Mouse (Mus musculus): ENCODE measurements at regions not wholly inside any gene's neighbourhood (a gene's known extent, or its start where the extent isn't known, plus 50 kb on each side); places are given as distances from the start of the nearest gene placed in this dataset.

- Histone ChIP-seq H3K4me2 (ENCODE audit: low read length) (no peak overlapping the region), H3K36me3 (ENCODE audit: control insufficient read depth, insufficient read depth) (no peaks in the 10 kb centered on the region), H3K27ac (ENCODE audit: low read length) (no peak overlapping the region), H3K4me1 (replicated peaks; ENCODE audit: control insufficient read depth, insufficient read depth, low read length) (no peaks in the 10 kb centered on the region), H3K27me3 (replicated peaks; ENCODE audit: control insufficient read depth, insufficient read depth, low read length) (no peaks in the 10 kb centered on the region), H3K4me3 (replicated peaks; ENCODE audit: low read length) (no peak overlapping the region), H3K9me3 (ENCODE audit: control insufficient read depth, low read length) (no peaks in the 10 kb centered on the region), H3K9ac (replicated peaks; ENCODE audit: low read depth, low read length) (no peak overlapping the region)
- no peak for ATAC-seq
- WGBS: 81% methylated on average over 1 of the region's 1 CpGs
Measured at GRCm38 (mm10) chr10:51912096-51912495, 110.2 kb upstream of the Vgll2 start.

DNA sequence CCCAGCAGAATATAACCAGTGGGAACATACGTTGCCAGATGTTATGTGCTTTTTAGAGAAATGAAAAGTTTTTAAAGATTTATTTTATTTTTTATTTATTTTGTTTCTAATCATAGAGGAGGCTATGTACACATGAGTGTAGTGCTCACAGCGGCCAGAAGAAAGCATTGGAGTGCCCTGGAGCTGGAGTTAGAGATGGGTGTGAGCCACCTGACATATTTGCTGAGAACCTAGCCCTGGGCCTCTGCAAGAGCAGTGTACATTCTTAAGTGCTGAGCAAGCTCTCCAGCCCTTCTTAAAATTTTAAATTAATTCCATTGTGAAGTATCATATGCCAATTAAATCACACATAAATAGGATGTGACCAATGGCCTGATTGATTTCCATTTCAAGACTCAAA lies 95.7 kb upstream of the Vgll2 start:
- no peaks in the 10 kb centered on the region for H3K36me3 ChIP-seq (ENCODE audit: control insufficient read depth, insufficient read depth)
- H3K27ac ChIP-seq (ENCODE audit: low read length): no peak overlapping the region
- no peak overlapping the region for H3K9ac ChIP-seq (replicated peaks; ENCODE audit: low read depth, low read length)
- H3K27me3 ChIP-seq (replicated peaks; ENCODE audit: control insufficient read depth, insufficient read depth, low read length): no peaks in the 10 kb centered on the region
- H3K9me3 ChIP-seq (ENCODE audit: control insufficient read depth, low read length): no peaks in the 10 kb centered on the region
- no peak overlapping the region for H3K4me3 ChIP-seq (replicated peaks; ENCODE audit: low read length)
- no peak for ATAC-seq
- whole genome bisulfite sequencing: 84% methylated on average over 2 of the region's 2 CpGs
- H3K4me1 ChIP-seq (replicated peaks; ENCODE audit: control insufficient read depth, insufficient read depth, low read length): peaks cover 3% of the 10 kb centered on the region; the same call in 1 of the 2 replicates
- H3K4me2 ChIP-seq (ENCODE audit: low read length): no peak overlapping the region

DNA sequence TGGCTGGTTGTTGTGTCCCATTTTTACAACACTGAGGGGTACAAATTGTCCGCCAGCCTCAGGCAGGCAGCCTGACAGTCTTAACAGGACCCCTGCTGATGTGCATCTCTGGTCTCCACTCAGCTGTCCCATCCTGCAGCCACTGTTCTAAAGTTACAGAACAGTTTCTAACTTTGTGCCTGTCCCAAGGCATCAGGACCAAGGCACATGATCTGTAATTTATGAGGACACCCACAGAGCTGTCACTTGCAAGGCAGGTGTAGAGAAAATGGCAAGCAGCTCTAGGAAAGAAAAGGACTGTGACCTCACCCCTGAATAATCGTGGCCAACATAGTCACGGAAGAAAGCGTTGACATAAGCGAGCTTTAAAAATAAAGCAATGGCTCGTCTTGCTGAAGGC lies 93.0 kb upstream of the Vgll2 start:
- Histone ChIP-seq H3K27ac (ENCODE audit: low read length) (no peak overlapping the region), H3K9me3 (ENCODE audit: control insufficient read depth, low read length) (no peaks in the 10 kb centered on the region), H3K9ac (replicated peaks; ENCODE audit: low read depth, low read length) (no peak overlapping the region), H3K36me3 (ENCODE audit: control insufficient read depth, insufficient read depth) (no peaks in the 10 kb centered on the region), H3K4me3 (replicated peaks; ENCODE audit: low read length) (no peak overlapping the region), H3K4me2 (ENCODE audit: low read length) (no peak overlapping the region), H3K27me3 (replicated peaks; ENCODE audit: control insufficient read depth, insufficient read depth, low read length) (no peaks in the 10 kb centered on the region), H3K4me1 (replicated peaks; ENCODE audit: control insufficient read depth, insufficient read depth, low read length) (peaks cover 3% of the 10 kb centered on the region; the same call in 1 of the 2 replicates)
- ATAC-seq: no peak
- 83% methylated on average over 6 of the region's 6 CpGs for WGBS

- WGBS: 56% methylated on average over 2 of the region's 2 CpGs
- Histone ChIP-seq H3K9me3 (ENCODE audit: control insufficient read depth, low read length) (no peaks in the 10 kb centered on the region), H3K36me3 (ENCODE audit: control insufficient read depth, insufficient read depth) (no peaks in the 10 kb centered on the region), H3K27ac (ENCODE audit: low read length) (no peak overlapping the region), H3K9ac (replicated peaks; ENCODE audit: low read depth, low read length) (no peak overlapping the region), H3K4me1 (replicated peaks; ENCODE audit: control insufficient read depth, insufficient read depth, low read length) (peaks cover 3% of the 10 kb centered on the region; the same call in 1 of the 2 replicates), H3K27me3 (replicated peaks; ENCODE audit: control insufficient read depth, insufficient read depth, low read length) (no peaks in the 10 kb centered on the region), H3K4me2 (ENCODE audit: low read length) (no peak overlapping the region), H3K4me3 (replicated peaks; ENCODE audit: low read length) (no peak overlapping the region)
- peak; percentile 58 for ATAC-seq
Measured at GRCm38 (mm10) chr10:51930266-51930665, 92.0 kb upstream of the Vgll2 start.

DNA sequence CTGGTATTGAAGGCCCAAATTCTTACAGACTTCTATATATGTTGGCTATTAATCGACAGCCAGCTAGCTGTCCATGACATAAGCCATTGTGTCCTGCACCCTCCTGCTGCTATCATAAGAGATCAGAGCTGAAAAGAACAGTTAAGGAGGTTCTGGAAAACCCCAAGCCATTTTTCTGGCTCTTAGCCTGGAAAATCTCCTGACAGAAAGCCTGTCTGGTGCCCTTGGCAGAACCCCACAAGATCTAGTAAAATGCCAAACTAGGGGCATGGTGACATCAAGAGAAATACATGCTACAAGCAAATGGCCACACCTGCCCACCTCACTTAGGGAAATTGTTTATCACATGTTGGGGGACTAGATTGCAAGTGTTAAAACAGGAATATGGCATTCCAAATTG lies 91.6 kb upstream of the Vgll2 start:
- H3K4me3 ChIP-seq (replicated peaks; ENCODE audit: low read length): no peak overlapping the region
- H3K9me3 ChIP-seq (ENCODE audit: control insufficient read depth, low read length): no peaks in the 10 kb centered on the region
- no peak overlapping the region for H3K27ac ChIP-seq (ENCODE audit: low read length)
- H3K36me3 ChIP-seq (ENCODE audit: control insufficient read depth, insufficient read depth): no peaks in the 10 kb centered on the region
- 77% methylated on average over 1 of the region's 1 CpGs for WGBS
- peaks cover 3% of the 10 kb centered on the region; the same call in 1 of the 2 replicates for H3K4me1 ChIP-seq (replicated peaks; ENCODE audit: control insufficient read depth, insufficient read depth, low read length)
- H3K27me3 ChIP-seq (replicated peaks; ENCODE audit: control insufficient read depth, insufficient read depth, low read length): no peaks in the 10 kb centered on the region
- peak; percentile 40 for ATAC-seq
- no peak overlapping the region for H3K4me2 ChIP-seq (ENCODE audit: low read length)
- H3K9ac ChIP-seq (replicated peaks; ENCODE audit: low read depth, low read length): no peak overlapping the region

DNA sequence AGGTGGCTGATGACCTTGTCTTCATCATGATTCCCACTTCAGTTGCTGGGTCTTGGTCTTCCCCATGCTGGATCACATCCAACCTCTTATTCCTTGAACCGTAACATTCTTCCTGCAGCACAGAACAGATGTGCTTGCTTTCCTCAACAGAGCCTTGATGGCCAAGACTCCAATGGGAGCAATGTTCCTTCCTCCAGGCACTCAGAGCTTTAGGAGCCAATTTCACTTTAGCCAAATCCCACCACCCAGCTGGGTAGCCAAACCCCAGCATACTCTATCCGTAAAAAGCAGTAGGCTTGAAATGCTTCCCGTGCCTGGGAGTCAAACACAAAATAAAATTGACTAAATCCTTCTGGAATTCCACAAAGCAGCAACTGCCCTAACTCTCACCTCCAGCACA lies 86.8 kb upstream of the Vgll2 start:
- H3K36me3 ChIP-seq (ENCODE audit: control insufficient read depth, insufficient read depth): no peaks in the 10 kb centered on the region
- no peak overlapping the region for H3K9ac ChIP-seq (replicated peaks; ENCODE audit: low read depth, low read length)
- no peak overlapping the region for H3K27ac ChIP-seq (ENCODE audit: low read length)
- no peak overlapping the region for H3K4me2 ChIP-seq (ENCODE audit: low read length)
- WGBS: 85% methylated on average over 3 of the region's 3 CpGs
- H3K4me3 ChIP-seq (replicated peaks; ENCODE audit: low read length): no peak overlapping the region
- no peaks in the 10 kb centered on the region for H3K9me3 ChIP-seq (ENCODE audit: control insufficient read depth, low read length)
- no peaks in the 10 kb centered on the region for H3K27me3 ChIP-seq (replicated peaks; ENCODE audit: control insufficient read depth, insufficient read depth, low read length)
- H3K4me1 ChIP-seq (replicated peaks; ENCODE audit: control insufficient read depth, insufficient read depth, low read length): peaks cover 3% of the 10 kb centered on the region; the same call in 1 of the 2 replicates
- no peak for ATAC-seq

GRCm38 (mm10) chr10:51941192-51941591 lies 81.1 kb upstream of the Vgll2 start:
- WGBS: 75% methylated on average over 2 of the region's 2 CpGs
- Histone ChIP-seq H3K9me3 (ENCODE audit: control insufficient read depth, low read length) (no peaks in the 10 kb centered on the region), H3K27me3 (replicated peaks; ENCODE audit: control insufficient read depth, insufficient read depth, low read length) (no peaks in the 10 kb centered on the region), H3K9ac (replicated peaks; ENCODE audit: low read depth, low read length) (no peak overlapping the region), H3K4me3 (replicated peaks; ENCODE audit: low read length) (no peak overlapping the region), H3K36me3 (ENCODE audit: control insufficient read depth, insufficient read depth) (no peaks in the 10 kb centered on the region), H3K4me1 (replicated peaks; ENCODE audit: control insufficient read depth, insufficient read depth, low read length) (peaks cover 3% of the 10 kb centered on the region; the same call in 1 of the 2 replicates), H3K27ac (ENCODE audit: low read length) (no peak overlapping the region), H3K4me2 (ENCODE audit: low read length) (no peak overlapping the region)
- ATAC-seq: no peak

DNA sequence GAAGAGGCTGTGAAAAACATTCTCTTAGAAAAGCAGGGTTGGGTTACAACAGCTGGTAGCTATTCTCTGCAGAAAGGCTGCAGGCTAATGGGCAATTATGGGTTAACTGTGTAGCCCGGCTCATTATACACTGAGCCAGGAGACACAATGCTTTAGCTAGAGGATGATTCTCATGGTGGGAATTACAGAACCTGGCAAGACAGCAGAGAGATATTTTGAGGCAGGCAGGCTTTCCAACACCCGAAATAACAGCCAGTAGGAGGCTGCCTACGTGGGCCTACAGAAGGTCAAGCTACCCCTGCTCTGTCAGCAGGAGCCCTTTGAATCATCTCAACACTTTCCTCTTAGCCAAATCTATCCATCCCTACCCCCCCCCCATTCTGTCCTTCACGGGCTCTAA lies 76.6 kb upstream of the Vgll2 start:
- ATAC-seq: peak; percentile 61; the same call in 1 of the 2 replicates
- no peak overlapping the region for H3K27ac ChIP-seq (ENCODE audit: low read length)
- H3K9ac ChIP-seq (replicated peaks; ENCODE audit: low read depth, low read length): no peak overlapping the region
- H3K4me1 ChIP-seq (replicated peaks; ENCODE audit: control insufficient read depth, insufficient read depth, low read length): peaks cover 3% of the 10 kb centered on the region; the same call in 1 of the 2 replicates
- WGBS: 25% methylated on average over 4 of the region's 4 CpGs
- H3K36me3 ChIP-seq (ENCODE audit: control insufficient read depth, insufficient read depth): no peaks in the 10 kb centered on the region
- H3K4me3 ChIP-seq (replicated peaks; ENCODE audit: low read length): no peak overlapping the region
- no peak overlapping the region for H3K4me2 ChIP-seq (ENCODE audit: low read length)
- no peaks in the 10 kb centered on the region for H3K9me3 ChIP-seq (ENCODE audit: control insufficient read depth, low read length)
- H3K27me3 ChIP-seq (replicated peaks; ENCODE audit: control insufficient read depth, insufficient read depth, low read length): no peaks in the 10 kb centered on the region

DNA sequence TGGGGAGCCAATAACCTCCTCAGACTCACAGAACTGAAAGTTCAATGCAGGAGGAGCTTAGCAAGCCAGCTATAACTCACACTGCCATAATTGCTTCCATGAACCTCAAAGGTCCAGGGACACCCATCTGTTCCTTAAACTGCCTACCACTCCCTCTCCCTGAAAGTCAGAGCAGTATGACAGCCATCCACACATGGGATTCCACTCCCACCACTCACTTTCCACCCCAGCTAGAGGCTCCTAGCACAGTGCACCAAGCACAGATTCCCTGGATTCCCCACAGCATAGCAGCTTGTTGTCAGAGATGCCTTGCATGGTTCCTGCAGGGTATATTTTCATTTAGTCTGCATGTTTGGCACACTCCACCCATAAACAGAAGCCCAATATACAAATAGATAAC lies 76.1 kb upstream of the Vgll2 start:
- H3K9ac ChIP-seq (replicated peaks; ENCODE audit: low read depth, low read length): no peak overlapping the region

DNA sequence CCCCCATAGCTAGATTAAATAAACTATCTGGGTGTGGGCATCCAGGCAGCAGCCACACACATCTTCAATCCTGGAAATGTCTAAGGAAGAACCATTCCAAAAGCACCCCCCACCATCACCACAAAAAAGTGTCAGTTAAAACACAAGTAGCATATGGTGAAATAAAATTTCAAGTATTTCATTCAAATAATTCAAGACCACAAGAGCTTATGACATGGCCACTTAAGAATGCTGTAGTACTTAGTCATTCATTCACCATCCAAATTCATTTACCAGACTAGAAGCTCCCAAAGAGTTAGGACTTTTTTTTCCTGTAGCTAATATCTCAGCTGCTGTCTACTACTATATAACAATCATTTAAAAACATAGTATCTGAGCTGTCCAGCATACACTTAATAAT lies 75.4 kb upstream of the Vgll2 start:
- H3K9ac ChIP-seq (replicated peaks; ENCODE audit: low read depth, low read length): no peak overlapping the region
- H3K4me1 ChIP-seq (replicated peaks; ENCODE audit: control insufficient read depth, insufficient read depth, low read length): peaks cover 3% of the 10 kb centered on the region; the same call in 1 of the 2 replicates
- H3K4me3 ChIP-seq (replicated peaks; ENCODE audit: low read length): no peak overlapping the region
- ATAC-seq: no peak
- H3K27ac ChIP-seq (ENCODE audit: low read length): no peak overlapping the region
- no peaks in the 10 kb centered on the region for H3K27me3 ChIP-seq (replicated peaks; ENCODE audit: control insufficient read depth, insufficient read depth, low read length)
- H3K36me3 ChIP-seq (ENCODE audit: control insufficient read depth, insufficient read depth): no peaks in the 10 kb centered on the region
- no peak overlapping the region for H3K4me2 ChIP-seq (ENCODE audit: low read length)
- no peaks in the 10 kb centered on the region for H3K9me3 ChIP-seq (ENCODE audit: control insufficient read depth, low read length)

More for the DNA sequence above, 76.1 kb upstream of the Vgll2 start:
- no peak overlapping the region for H3K4me3 ChIP-seq (replicated peaks; ENCODE audit: low read length)
- H3K27ac ChIP-seq (ENCODE audit: low read length): no peak overlapping the region
- no peak for ATAC-seq
- no peak overlapping the region for H3K4me2 ChIP-seq (ENCODE audit: low read length)
- H3K36me3 ChIP-seq (ENCODE audit: control insufficient read depth, insufficient read depth): no peaks in the 10 kb centered on the region
- H3K4me1 ChIP-seq (replicated peaks; ENCODE audit: control insufficient read depth, insufficient read depth, low read length): peaks cover 3% of the 10 kb centered on the region; the same call in 1 of the 2 replicates
- H3K9me3 ChIP-seq (ENCODE audit: control insufficient read depth, low read length): no peaks in the 10 kb centered on the region
- H3K27me3 ChIP-seq (replicated peaks; ENCODE audit: control insufficient read depth, insufficient read depth, low read length): no peaks in the 10 kb centered on the region

Data from forebrain, embryonic 16.5 days (tissue).